Mouse (Mus musculus) C2C12 (cell line): Measurements from ENCODE around the gene Postn.

Source experiments
- CEBPB ChIP-seq: IDR thresholded peaks from one replicate; pipeline ENCODE4 v1.6.1; 2011; ENCODE audit warnings: low read depth, mild to moderate bottlenecking, control low read depth, moderate library complexity
- CTCF ChIP-seq: IDR thresholded peaks from one replicate; pipeline ENCODE4 v1.5.1; 2011; ENCODE audit not compliant: control insufficient read depth, insufficient read depth, insufficient read length
- MYOG ChIP-seq: IDR thresholded peaks from one replicate; pipeline ENCODE4 v1.6.1; 2011; ENCODE audit not compliant: control insufficient read depth, insufficient read length; ENCODE audit errors: extremely low read depth

DNA sequence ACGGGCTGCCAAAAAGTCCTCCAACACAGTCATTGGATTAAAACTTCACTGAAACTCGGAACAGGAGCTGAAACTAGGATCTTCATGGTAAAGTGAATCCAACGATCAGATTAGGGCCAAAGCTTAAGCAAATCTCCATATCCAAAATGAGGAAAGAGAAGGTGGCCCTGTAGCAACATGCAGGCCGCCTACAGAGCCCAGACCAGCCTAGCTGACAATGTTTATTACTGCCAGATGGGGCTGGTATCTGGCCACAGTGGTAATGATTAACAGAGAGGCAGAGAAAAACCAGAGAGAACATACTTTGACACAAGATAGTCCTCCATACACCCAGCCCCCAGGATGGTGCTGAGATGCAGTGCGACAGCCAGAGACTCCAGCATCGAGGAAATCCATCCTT, 60.1 kb downstream of the Postn start:
- TF ChIP-seq MYOG (no peak), CTCF (no peak), CEBPB (no peak)
